Mouse (Mus musculus): ENCODE data around the gene Snrpa.

The Snrpa gene

GRCm38 (mm10) chr7:27166614-27167474 lies 29.2 kb downstream of the Snrpa start, which contains the start of gene Egln2:
Gene Egln2, minus strand, starts transcription at chr7:27166802.
- DNase-seq (ENCODE audit: low spot score): peak; percentile 92

GRCm38 (mm10) chr7:27166229-27166613 lies 29.9 kb downstream of the Snrpa start:
- DNase-seq (ENCODE audit: low spot score): peak; percentile 87

- no peak for DNase-seq (ENCODE audit: low spot score)
Observed at GRCm38 (mm10) chr7:27165696-27166095, 30.4 kb downstream of the Snrpa start.

- no peak for DNase-seq (ENCODE audit: low spot score)
Observed at GRCm38 (mm10) chr7:27165007-27165655, 30.9 kb downstream of the Snrpa start.

- no peak for DNase-seq (ENCODE audit: low spot score)
Observed at GRCm38 (mm10) chr7:27164112-27164947, 31.7 kb downstream of the Snrpa start.

- no peak for DNase-seq (ENCODE audit: low spot score)
Observed at GRCm38 (mm10) chr7:27163450-27163805, 32.6 kb downstream of the Snrpa start.

GRCm38 (mm10) chr7:27162780-27163449 lies 33.2 kb downstream of the Snrpa start:
- DNase-seq (ENCODE audit: low spot score): no peak

GRCm38 (mm10) chr7:27161744-27162143 lies 34.3 kb downstream of the Snrpa start:
- no peak for DNase-seq (ENCODE audit: low spot score)

- no peak for DNase-seq (ENCODE audit: low spot score)
Observed at GRCm38 (mm10) chr7:27160921-27161320, 35.1 kb downstream of the Snrpa start.

- DNase-seq (ENCODE audit: low spot score): peak; percentile 88
Observed at GRCm38 (mm10) chr7:27159882-27160281, 36.2 kb downstream of the Snrpa start.

- no peak for DNase-seq (ENCODE audit: low spot score)
Observed at GRCm38 (mm10) chr7:27159256-27159655, 36.8 kb downstream of the Snrpa start.

GRCm38 (mm10) chr7:27158171-27158570 lies 37.9 kb downstream of the Snrpa start:
- DNase-seq (ENCODE audit: low spot score): no peak

- DNase-seq (ENCODE audit: low spot score): no peak
Observed at GRCm38 (mm10) chr7:27156005-27156404, 40.1 kb downstream of the Snrpa start.

GRCm38 (mm10) chr7:27153205-27153764 lies 42.8 kb downstream of the Snrpa start, which contains the start of gene Cyp2t4:
Gene Cyp2t4, plus strand, starts transcription at chr7:27153714.
- no peak for DNase-seq (ENCODE audit: low spot score)

All from embryo, embryonic 10.5 days (tissue).